Mouse (Mus musculus) liver, postnatal 0 days (tissue): ENCODE data around the gene Mxra7.

Experiments used
- CTCF ChIP-seq: sonication (generic); IDR thresholded peaks from 2 replicates; pipeline ENCODE4 v1.5.1; 2016; ENCODE audit warnings: antibody characterized with exemption, low read depth
- EP300 ChIP-seq: IDR thresholded peaks from 2 replicates; pipeline ENCODE4 v1.6.1; 2016; ENCODE audit warnings: antibody characterized with exemption, low read depth, mild to moderate bottlenecking

GRCm38 (mm10) chr11:116808811-116809395 lies 18.9 kb downstream of the Mxra7 start:
- no peak for TF ChIP-seq CTCF
- TF ChIP-seq EP300: no peak
